Mouse (Mus musculus) liver, embryonic 15.5 days (tissue): ENCODE measurements around the gene Tns3. TPM values are rescaled to one million over a fixed set of nuclear protein-coding genes. Genes with fewer than 3 reads are reported as not detected.

Experiments used
- ATAC-seq: fragments of 200-750 bp; cut with Nextera tagmentation; 2 replicates; pipeline ENCODE4 v1.8.0; 2017; ENCODE audit warnings: moderate number of reproducible peaks, mild to moderate bottlenecking, moderate library complexity; ENCODE audit not compliant: insufficient read depth
- H3K27ac ChIP-seq: fragments of 300-500 bp; sonication (generic); replicated peaks from 2 replicates; pipeline ENCODE4 v1.5.1; 2015; ENCODE audit warnings: mild to moderate bottlenecking, inconsistent platforms
- H3K27me3 ChIP-seq: fragments of 300-500 bp; sonication (generic); 2 replicates; pipeline ENCODE4 v1.6.1; 2015; ENCODE audit warnings: mild to moderate bottlenecking, inconsistent platforms
- H3K36me3 ChIP-seq: fragments of 300-500 bp; sonication (generic); replicated peaks from 2 replicates; pipeline ENCODE4 v1.6.1; 2015; ENCODE audit warnings: moderate library complexity, mild to moderate bottlenecking, inconsistent platforms
- H3K4me1 ChIP-seq: fragments of 300-500 bp; sonication (generic); replicated peaks from 2 replicates; pipeline ENCODE4 v1.6.1; 2015; ENCODE audit warnings: inconsistent platforms
- H3K4me2 ChIP-seq: fragments of 300-500 bp; sonication (generic); 2 replicates; pipeline ENCODE4 v1.6.1; 2015; ENCODE audit warnings: moderate library complexity, mild to moderate bottlenecking, inconsistent platforms
- H3K4me3 ChIP-seq: fragments of 300-500 bp; sonication (generic); replicated peaks from 2 replicates; pipeline ENCODE4 v1.5.1; 2015; ENCODE audit warnings: mild to moderate bottlenecking, inconsistent platforms
- H3K9ac ChIP-seq: fragments of 300-500 bp; sonication (generic); 2 replicates; pipeline ENCODE4 v1.6.1; 2015; ENCODE audit warnings: moderate library complexity, mild to moderate bottlenecking, inconsistent platforms
- H3K9me3 ChIP-seq: fragments of 300-500 bp; sonication (generic); replicated peaks from 2 replicates; pipeline ENCODE4 v1.6.1; 2016; ENCODE audit warnings: inconsistent platforms
- WGBS: fragments of 180-500 bp; shearing (Covaris S2); methylation state at CpG from one replicate; pipeline ENCODE4 v1.1.7; 2015; ENCODE audit warnings: mixed read lengths; ENCODE audit not compliant: insufficient replicate concordance; 5-methylcytosine and 5-hydroxymethylcytosine counted together
- polyA plus RNA-seq: library from polyadenylated mRNA; unstranded; fragments of >200 nt; fragmentation: Nextera tagmentation; extraction: Ambion mirVana; gene quantifications from 2 replicates; pipeline ENCODE4 v1.2.1, GENCODE M21; 2015

The Tns3 gene
- polyA plus RNA-seq, 1 experiment from 2014 or later = 3.4 TPM

DNA sequence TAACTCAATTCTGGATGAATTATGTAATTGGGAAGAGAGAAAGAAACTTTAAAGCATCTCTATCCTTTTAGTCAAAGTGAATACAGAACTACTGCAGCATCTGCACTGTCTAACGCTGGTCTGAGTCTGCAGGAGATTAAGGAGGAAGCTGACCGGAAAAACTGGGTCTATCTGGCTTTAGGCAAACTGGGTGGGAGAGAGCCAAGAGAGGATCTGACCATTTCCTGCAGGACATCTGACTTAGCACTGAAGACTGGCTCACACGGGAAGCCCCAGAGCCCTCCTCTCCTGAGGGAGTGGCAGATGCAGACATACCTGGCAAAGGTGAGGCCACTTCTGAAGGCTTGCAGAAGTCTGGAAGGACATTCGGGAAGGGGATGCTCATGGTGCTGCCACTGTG is 213.8 kb downstream of the Tns3 start:
- ATAC-seq = no peak
- Histone ChIP-seq H3K4me3 (no peak overlapping the region), H3K4me1 (no peaks in the 10 kb centered on the region), H3K27ac (no peak overlapping the region), H3K27me3 (no peaks in the 10 kb centered on the region), H3K4me2 (no peak overlapping the region), H3K9ac (no peak overlapping the region), H3K9me3 (no peaks in the 10 kb centered on the region), H3K36me3 (peaks cover 22% of the 10 kb centered on the region; the same call in 1 of the 2 replicates)
- 58% methylated on average over 4 of the region's 4 CpGs for WGBS

DNA sequence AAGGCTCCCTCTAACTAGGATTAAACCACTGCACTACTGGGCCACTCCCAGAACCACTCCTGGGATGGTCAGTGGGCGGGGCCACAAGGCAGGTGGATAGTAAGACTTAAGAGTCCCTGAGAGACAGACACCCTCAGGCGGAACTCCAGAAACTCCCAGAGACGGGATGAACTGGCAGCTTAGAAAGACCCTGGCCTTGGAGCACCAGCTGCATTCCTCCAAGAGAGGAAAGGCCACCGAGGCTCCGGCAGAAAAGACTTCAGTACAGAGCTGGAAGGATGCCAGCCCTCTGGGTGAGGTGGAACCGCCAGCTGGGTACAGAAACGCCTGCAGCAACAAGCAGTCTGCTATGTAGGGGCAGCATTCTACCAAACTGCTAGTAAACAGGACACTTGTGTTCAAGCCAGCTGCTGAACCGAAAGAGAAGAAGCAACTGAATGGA is 218.4 kb downstream of the Tns3 start:
- Histone ChIP-seq H3K4me3 (no peak overlapping the region), H3K4me1 (no peaks in the 10 kb centered on the region), H3K27me3 (no peaks in the 10 kb centered on the region), H3K9ac (no peak overlapping the region), H3K4me2 (no peak overlapping the region), H3K36me3 (peaks cover 34% of the 10 kb centered on the region), H3K27ac (no peak overlapping the region), H3K9me3 (no peaks in the 10 kb centered on the region)
- ATAC-seq = no peak
- 56% methylated on average over 8 of the region's 8 CpGs for WGBS

DNA sequence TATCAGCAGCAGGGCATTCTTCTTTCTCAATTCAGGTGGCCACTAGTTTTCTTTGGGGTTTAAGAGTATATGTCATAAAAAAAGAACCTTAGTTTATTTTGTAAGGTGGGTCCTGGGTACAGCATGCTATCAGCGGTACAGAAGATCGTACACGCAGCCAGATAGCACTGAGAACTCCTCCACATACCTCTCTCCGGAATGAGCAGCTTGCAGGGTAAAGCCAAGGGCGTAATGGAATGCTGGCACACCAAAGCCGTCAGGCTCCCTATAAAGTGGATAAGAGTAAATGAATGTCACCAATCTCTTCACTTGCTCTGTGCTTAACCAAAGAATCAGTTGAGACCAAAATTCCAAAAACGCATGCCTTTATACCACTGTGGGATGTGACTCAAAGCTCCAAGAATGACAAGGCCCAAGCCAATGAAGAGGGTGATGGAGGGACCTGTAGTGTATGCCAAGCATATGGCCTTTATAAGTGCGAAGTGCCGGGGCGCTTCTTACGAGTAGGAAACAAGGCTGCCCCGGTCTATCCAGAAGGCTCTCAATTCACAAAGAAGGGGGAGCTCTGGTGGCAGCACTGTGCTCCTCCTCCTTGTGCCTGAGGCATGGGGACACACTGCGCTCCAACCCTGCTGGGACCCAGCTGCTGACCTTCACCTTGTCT is 219.4 kb downstream of the Tns3 start:
- H3K27ac ChIP-seq = no peak overlapping the region
- no peak overlapping the region for H3K4me3 ChIP-seq
- H3K4me2 ChIP-seq = no peak overlapping the region
- no peaks in the 10 kb centered on the region for H3K27me3 ChIP-seq
- ATAC-seq = no peak
- WGBS = 80% methylated on average over 13 of the region's 13 CpGs
- no peaks in the 10 kb centered on the region for H3K4me1 ChIP-seq
- H3K36me3 ChIP-seq = peaks cover 26% of the 10 kb centered on the region
- no peak overlapping the region for H3K9ac ChIP-seq
- no peaks in the 10 kb centered on the region for H3K9me3 ChIP-seq

DNA sequence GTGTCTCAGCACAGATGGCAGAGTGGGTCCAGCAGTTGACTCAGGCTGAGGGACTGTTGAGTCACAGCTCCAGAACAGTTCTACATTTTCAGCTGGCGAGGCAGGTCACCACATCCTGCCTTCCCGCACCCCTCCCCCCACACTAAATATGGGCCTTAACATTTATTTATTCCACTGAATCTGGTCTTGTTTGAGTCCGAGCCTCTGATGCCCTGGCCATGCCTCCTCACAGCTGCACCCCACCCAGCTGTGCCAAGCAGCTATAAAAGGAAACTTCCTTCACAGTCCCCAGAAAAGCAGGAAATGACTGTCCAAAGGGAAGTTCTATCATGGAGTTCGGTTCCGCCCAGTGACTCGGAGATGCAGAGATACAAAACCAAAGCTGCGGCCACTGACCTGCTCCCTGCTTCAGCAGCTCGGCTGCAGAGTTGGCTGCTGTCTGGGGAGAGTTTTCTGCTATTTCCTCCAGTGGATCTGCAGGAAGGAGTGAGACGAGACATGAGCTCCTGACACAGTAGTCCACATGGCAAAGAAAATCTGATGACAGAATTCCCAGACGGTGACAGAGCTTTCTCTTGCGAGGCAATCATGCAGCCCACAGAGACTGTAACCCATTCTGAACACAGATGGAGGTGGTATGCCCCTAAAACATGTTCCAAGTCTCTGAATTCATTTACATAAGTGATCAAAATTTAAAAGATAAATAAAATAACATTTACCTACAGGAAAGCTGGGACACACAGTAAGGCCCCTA is 220.6 kb downstream of the Tns3 start:
- WGBS = 35% methylated on average over 11 of the region's 11 CpGs
- Histone ChIP-seq H3K9me3 (no peaks in the 10 kb centered on the region), H3K27ac (no peak overlapping the region), H3K27me3 (no peaks in the 10 kb centered on the region), H3K4me2 (no peak overlapping the region), H3K9ac (no peak overlapping the region), H3K4me3 (no peak overlapping the region), H3K4me1 (no peaks in the 10 kb centered on the region), H3K36me3 (peaks cover 19% of the 10 kb centered on the region)
- ATAC-seq = no peak

DNA sequence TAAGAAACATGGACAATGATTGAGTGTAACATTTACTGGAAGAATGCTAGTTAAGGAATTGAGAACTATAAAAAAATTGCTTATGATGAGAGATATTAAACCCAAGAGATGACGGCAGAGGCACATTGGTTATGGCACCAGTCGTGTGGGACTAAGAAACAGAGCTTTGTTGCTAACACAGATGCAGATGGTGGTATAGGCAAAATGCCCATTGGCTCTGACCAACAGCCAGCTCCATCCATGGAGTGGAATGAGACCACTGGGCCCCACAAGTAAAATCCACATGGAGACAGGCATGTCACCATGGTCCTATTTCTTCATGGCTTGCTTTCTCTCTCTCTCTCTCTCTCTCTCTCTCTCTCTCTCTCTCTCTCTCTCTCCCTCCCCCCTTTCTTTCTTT is 223.6 kb downstream of the Tns3 start:
- no peak for ATAC-seq
- Histone ChIP-seq H3K36me3 (peaks cover 16% of the 10 kb centered on the region), H3K4me3 (no peak overlapping the region), H3K9ac (no peak overlapping the region), H3K27me3 (no peaks in the 10 kb centered on the region), H3K9me3 (no peaks in the 10 kb centered on the region), H3K27ac (no peak overlapping the region), H3K4me2 (no peak overlapping the region), H3K4me1 (no peaks in the 10 kb centered on the region)
- 64% methylated on average over 2 of the region's 2 CpGs for WGBS

DNA sequence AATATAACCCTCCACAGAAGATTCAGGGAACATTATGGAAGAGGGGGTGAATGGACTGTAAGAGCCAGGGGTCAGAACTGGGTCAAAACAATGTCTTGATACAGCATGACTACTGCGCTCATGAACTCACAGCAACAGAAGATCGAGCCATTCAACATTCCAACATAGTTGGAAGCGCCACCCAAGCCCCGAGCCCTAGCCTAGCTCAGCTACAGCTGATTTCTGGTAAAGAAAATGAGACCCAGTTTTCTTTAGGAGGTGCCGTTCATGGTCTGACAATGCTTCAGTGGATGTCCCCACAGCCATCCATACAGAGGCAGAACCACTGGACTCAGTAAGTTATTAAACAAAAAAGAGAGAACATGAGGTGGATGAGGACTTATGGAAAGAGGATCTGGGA is 224.1 kb downstream of the Tns3 start:
- ATAC-seq = no peak
- H3K4me1 ChIP-seq = no peaks in the 10 kb centered on the region
- WGBS = 70% methylated on average over 5 of the region's 5 CpGs
- no peak overlapping the region for H3K27ac ChIP-seq
- H3K27me3 ChIP-seq = no peaks in the 10 kb centered on the region
- no peak overlapping the region for H3K9ac ChIP-seq
- peaks cover 16% of the 10 kb centered on the region for H3K36me3 ChIP-seq
- H3K4me3 ChIP-seq = no peak overlapping the region
- H3K4me2 ChIP-seq = no peak overlapping the region
- no peaks in the 10 kb centered on the region for H3K9me3 ChIP-seq

DNA sequence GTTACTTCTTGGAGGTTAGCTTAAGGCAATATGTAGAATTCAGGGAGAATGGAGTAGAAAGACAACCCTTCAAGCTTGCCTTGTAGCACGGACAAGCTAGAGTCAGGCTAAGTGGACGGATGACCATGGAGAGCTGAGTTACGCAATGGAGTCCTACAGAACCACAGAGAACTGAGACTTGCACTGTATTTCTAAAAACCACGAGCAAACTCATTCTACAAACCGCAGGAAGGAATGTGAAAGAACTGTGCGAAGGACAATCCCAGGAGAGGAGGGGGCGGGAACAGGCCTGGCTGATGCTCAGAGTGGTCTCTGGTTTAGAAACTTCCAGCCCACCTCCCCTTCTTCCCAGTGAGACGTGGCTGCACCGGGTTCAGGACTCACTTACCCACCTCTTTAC is 225.3 kb downstream of the Tns3 start:
- no peaks in the 10 kb centered on the region for H3K4me1 ChIP-seq
- H3K9ac ChIP-seq = no peak overlapping the region
- no peak for ATAC-seq
- H3K4me3 ChIP-seq = no peak overlapping the region
- H3K4me2 ChIP-seq = no peak overlapping the region
- peaks cover 13% of the 10 kb centered on the region for H3K36me3 ChIP-seq
- H3K27me3 ChIP-seq = no peaks in the 10 kb centered on the region
- WGBS = 56% methylated on average over 9 of the region's 9 CpGs
- no peak overlapping the region for H3K27ac ChIP-seq
- H3K9me3 ChIP-seq = no peaks in the 10 kb centered on the region

DNA sequence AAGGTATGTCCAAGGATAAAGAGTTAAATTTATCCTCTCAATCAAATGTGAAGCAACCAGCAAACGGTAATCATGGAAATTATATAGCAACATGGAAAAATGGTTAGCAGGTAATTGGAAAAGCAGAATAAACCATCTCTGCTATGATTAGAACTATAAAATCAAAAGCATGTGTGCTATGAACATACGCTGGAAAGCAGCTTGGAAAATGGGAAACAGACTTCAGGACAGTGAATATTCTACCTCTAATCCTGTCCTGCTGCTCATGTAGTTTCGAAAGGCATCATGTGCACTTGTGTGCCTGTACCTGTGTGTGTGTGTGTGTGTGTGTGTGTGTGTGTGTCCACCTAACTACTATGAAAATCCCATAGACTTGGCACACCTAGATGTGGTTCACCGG is 226.1 kb downstream of the Tns3 start:
- no peaks in the 10 kb centered on the region for H3K9me3 ChIP-seq
- H3K27me3 ChIP-seq = no peaks in the 10 kb centered on the region
- no peak overlapping the region for H3K4me2 ChIP-seq
- no peak overlapping the region for H3K9ac ChIP-seq
- no peak overlapping the region for H3K4me3 ChIP-seq
- no peaks in the 10 kb centered on the region for H3K4me1 ChIP-seq
- H3K36me3 ChIP-seq = peaks cover 13% of the 10 kb centered on the region
- H3K27ac ChIP-seq = no peak overlapping the region
- ATAC-seq = no peak
- 70% methylated on average over 4 of the region's 4 CpGs for WGBS

DNA sequence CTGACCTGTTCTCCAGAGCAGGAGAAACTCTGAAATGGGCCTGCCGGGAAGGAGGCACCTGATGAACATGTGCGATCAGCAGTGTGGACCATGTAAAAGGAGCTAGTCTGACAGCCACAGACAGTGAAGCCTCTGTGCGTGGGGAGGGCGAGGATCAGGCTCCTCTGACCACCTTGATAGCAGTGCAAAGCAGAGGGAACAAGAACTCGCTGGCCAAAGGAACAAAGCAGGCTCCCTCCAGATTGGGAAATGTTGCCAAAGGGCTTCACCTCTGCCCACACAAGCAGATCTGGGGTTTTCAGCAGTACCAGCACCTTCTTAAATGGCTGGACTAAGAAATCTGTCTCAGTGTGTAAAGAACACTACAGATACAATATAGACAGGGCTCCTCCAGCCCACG is 229.2 kb downstream of the Tns3 start:
- Histone ChIP-seq H3K27me3 (no peaks in the 10 kb centered on the region), H3K9ac (no peak overlapping the region), H3K27ac (no peak overlapping the region), H3K4me3 (no peak overlapping the region), H3K4me1 (no peaks in the 10 kb centered on the region), H3K36me3 (peaks cover 15% of the 10 kb centered on the region), H3K4me2 (no peak overlapping the region), H3K9me3 (no peaks in the 10 kb centered on the region)
- WGBS = 73% methylated on average over 6 of the region's 6 CpGs
- no peak for ATAC-seq

DNA sequence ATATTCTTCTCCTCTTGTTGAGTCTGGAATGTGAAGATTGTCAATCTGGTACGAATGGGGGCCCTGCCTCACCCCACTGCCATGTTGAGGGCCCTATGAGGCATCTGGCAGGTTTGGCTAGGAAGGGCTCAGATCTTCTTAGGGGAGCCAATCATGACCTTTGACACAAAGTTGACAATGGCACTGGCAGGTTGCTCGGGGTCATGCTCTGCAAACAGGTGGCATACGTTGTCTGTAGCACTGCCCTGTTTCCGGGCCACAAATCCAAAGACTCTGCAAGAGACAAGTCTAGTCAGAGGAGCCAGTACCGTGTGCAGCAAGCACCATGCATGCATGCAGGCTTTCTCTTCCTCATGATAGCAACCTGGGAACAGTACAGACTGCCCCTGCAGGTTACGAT is 230.0 kb downstream of the Tns3 start:
- Histone ChIP-seq H3K27ac (no peak overlapping the region), H3K9ac (no peak overlapping the region), H3K4me3 (no peak overlapping the region), H3K27me3 (no peaks in the 10 kb centered on the region), H3K4me1 (no peaks in the 10 kb centered on the region), H3K36me3 (peaks cover 15% of the 10 kb centered on the region), H3K9me3 (no peaks in the 10 kb centered on the region), H3K4me2 (no peak overlapping the region)
- WGBS = 63% methylated on average over 6 of the region's 6 CpGs
- ATAC-seq = no peak

DNA sequence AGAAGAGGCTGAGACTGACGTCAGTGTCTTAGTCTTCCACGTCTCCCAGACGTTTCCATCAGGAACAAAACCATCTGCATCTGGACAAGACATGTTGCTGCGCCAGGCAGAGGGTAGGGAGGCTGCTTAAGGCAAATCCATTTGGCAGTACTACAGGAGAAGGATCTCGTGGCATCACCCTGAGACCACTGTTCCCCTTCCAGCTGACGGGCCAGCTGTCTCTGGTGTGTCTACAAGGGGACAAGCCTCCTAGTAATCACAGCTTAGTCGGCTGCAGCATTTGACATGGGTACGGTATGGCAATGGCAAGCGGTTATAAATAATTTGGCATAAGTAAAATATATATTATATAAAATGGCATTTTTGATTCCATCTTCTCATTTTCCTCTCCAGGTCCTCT is 230.9 kb downstream of the Tns3 start:
- Histone ChIP-seq H3K27me3 (no peaks in the 10 kb centered on the region), H3K9me3 (no peaks in the 10 kb centered on the region), H3K27ac (no peak overlapping the region), H3K4me2 (no peak overlapping the region), H3K4me1 (no peaks in the 10 kb centered on the region), H3K9ac (no peak overlapping the region), H3K36me3 (peaks cover 15% of the 10 kb centered on the region), H3K4me3 (no peak overlapping the region)
- ATAC-seq = no peak
- 65% methylated on average over 9 of the region's 9 CpGs for WGBS
